Mouse (Mus musculus): ENCODE data around the gene Rhebl1. TPM values are rescaled to one million over a fixed set of nuclear protein-coding genes. Genes with fewer than 3 reads are reported as not detected.

Gene Rhebl1
- polyA plus RNA-seq, 1 experiment from 2014 or later = 16.7 TPM

- Histone ChIP-seq H3K27me3 (ENCODE audit: insufficient read depth, low read length) (no peaks in the 10 kb centered on the region), H3K4me3 (ENCODE audit: low read length) (peak overlapping the region; percentile 12; the same call in 1 of the 2 replicates), H3K27ac (ENCODE audit: low read length) (peak overlapping the region; percentile 6; the same call in 1 of the 2 replicates), H3K4me2 (replicated peaks; ENCODE audit: low read depth, low read length) (peak overlapping the region; percentile 90), H3K9me3 (ENCODE audit: low read length) (no peaks in the 10 kb centered on the region), H3K9ac (replicated peaks; ENCODE audit: low read length) (peak overlapping the region; percentile 37), H3K36me3 (ENCODE audit: insufficient read depth, low read length) (peaks cover 43% of the 10 kb centered on the region), H3K4me1 (ENCODE audit: insufficient read depth, low read length) (peaks cover 27% of the 10 kb centered on the region)
- ATAC-seq (ENCODE audit: low FRiP score, low TSS enrichment) = no peak
- WGBS = 59% methylated on average over 6 of the region's 6 CpGs
Measured at GRCm38 (mm10) chr15:98867321-98867720, 27.0 kb downstream of the Rhebl1 start.

- ATAC-seq (ENCODE audit: low FRiP score, low TSS enrichment) = no peak
- 92% methylated on average over 5 of the region's 5 CpGs for WGBS
Measured at GRCm38 (mm10) chr15:98866501-98866900, 27.8 kb downstream of the Rhebl1 start.

GRCm38 (mm10) chr15:98865771-98866170 lies 28.6 kb downstream of the Rhebl1 start:
- Histone ChIP-seq H3K27ac (ENCODE audit: low read length) (no peak overlapping the region), H3K27me3 (ENCODE audit: insufficient read depth, low read length) (no peaks in the 10 kb centered on the region)
- WGBS = 95% methylated on average over 8 of the region's 8 CpGs

More at GRCm38 (mm10) chr15:98866501-98866900, 27.8 kb downstream of the Rhebl1 start:
- H3K27ac ChIP-seq (ENCODE audit: low read length) = no peak overlapping the region
- H3K4me1 ChIP-seq (ENCODE audit: insufficient read depth, low read length) = peaks cover 27% of the 10 kb centered on the region
- H3K4me2 ChIP-seq (replicated peaks; ENCODE audit: low read depth, low read length) = no peak overlapping the region
- H3K9ac ChIP-seq (replicated peaks; ENCODE audit: low read length) = no peak overlapping the region
- no peak overlapping the region for H3K4me3 ChIP-seq (ENCODE audit: low read length)
- no peaks in the 10 kb centered on the region for H3K9me3 ChIP-seq (ENCODE audit: low read length)
- H3K27me3 ChIP-seq (ENCODE audit: insufficient read depth, low read length) = no peaks in the 10 kb centered on the region
- peaks cover 51% of the 10 kb centered on the region for H3K36me3 ChIP-seq (ENCODE audit: insufficient read depth, low read length)

GRCm38 (mm10) chr15:98864951-98865350 lies 29.4 kb downstream of the Rhebl1 start:
- H3K27me3 ChIP-seq (ENCODE audit: insufficient read depth, low read length) = no peaks in the 10 kb centered on the region
- no peak overlapping the region for H3K4me2 ChIP-seq (replicated peaks; ENCODE audit: low read depth, low read length)
- no peak for ATAC-seq (ENCODE audit: low FRiP score, low TSS enrichment)
- no peak overlapping the region for H3K4me3 ChIP-seq (ENCODE audit: low read length)
- no peak overlapping the region for H3K27ac ChIP-seq (ENCODE audit: low read length)
- 90% methylated on average over 6 of the region's 6 CpGs for WGBS
- peaks cover 60% of the 10 kb centered on the region for H3K36me3 ChIP-seq (ENCODE audit: insufficient read depth, low read length)
- H3K4me1 ChIP-seq (ENCODE audit: insufficient read depth, low read length) = peaks cover 26% of the 10 kb centered on the region
- no peaks in the 10 kb centered on the region for H3K9me3 ChIP-seq (ENCODE audit: low read length)
- H3K9ac ChIP-seq (replicated peaks; ENCODE audit: low read length) = no peak overlapping the region

More at GRCm38 (mm10) chr15:98865771-98866170, 28.6 kb downstream of the Rhebl1 start:
- Histone ChIP-seq H3K9me3 (ENCODE audit: low read length) (no peaks in the 10 kb centered on the region), H3K4me2 (replicated peaks; ENCODE audit: low read depth, low read length) (no peak overlapping the region), H3K9ac (replicated peaks; ENCODE audit: low read length) (no peak overlapping the region), H3K4me3 (ENCODE audit: low read length) (no peak overlapping the region), H3K4me1 (ENCODE audit: insufficient read depth, low read length) (peaks cover 27% of the 10 kb centered on the region), H3K36me3 (ENCODE audit: insufficient read depth, low read length) (peaks cover 58% of the 10 kb centered on the region)
- no peak for ATAC-seq (ENCODE audit: low FRiP score, low TSS enrichment)

GRCm38 (mm10) chr15:98863451-98863958 lies 30.8 kb downstream of the Rhebl1 start:
- Histone ChIP-seq H3K27me3 (ENCODE audit: insufficient read depth, low read length) (no peaks in the 10 kb centered on the region), H3K4me3 (ENCODE audit: low read length) (no peak overlapping the region), H3K4me1 (ENCODE audit: insufficient read depth, low read length) (peaks cover 11% of the 10 kb centered on the region), H3K9me3 (ENCODE audit: low read length) (no peaks in the 10 kb centered on the region), H3K4me2 (replicated peaks; ENCODE audit: low read depth, low read length) (no peak overlapping the region), H3K9ac (replicated peaks; ENCODE audit: low read length) (no peak overlapping the region), H3K27ac (ENCODE audit: low read length) (no peak overlapping the region), H3K36me3 (ENCODE audit: insufficient read depth, low read length) (peaks cover 71% of the 10 kb centered on the region)
- WGBS = 85% methylated on average over 12 of the region's 12 CpGs
- no peak for ATAC-seq (ENCODE audit: low FRiP score, low TSS enrichment)

GRCm38 (mm10) chr15:98861701-98862410 lies 32.5 kb downstream of the Rhebl1 start:
- Histone ChIP-seq H3K36me3 (ENCODE audit: insufficient read depth, low read length) (peaks cover 87% of the 10 kb centered on the region), H3K4me2 (replicated peaks; ENCODE audit: low read depth, low read length) (no peak overlapping the region), H3K27ac (ENCODE audit: low read length) (no peak overlapping the region), H3K9ac (replicated peaks; ENCODE audit: low read length) (no peak overlapping the region), H3K9me3 (ENCODE audit: low read length) (no peaks in the 10 kb centered on the region), H3K27me3 (ENCODE audit: insufficient read depth, low read length) (no peaks in the 10 kb centered on the region), H3K4me3 (ENCODE audit: low read length) (no peak overlapping the region), H3K4me1 (ENCODE audit: insufficient read depth, low read length) (no peaks in the 10 kb centered on the region)
- no peak for ATAC-seq (ENCODE audit: low FRiP score, low TSS enrichment)
- WGBS = 82% methylated on average over 21 of the region's 21 CpGs

- H3K9me3 ChIP-seq (ENCODE audit: low read length) = no peaks in the 10 kb centered on the region
- H3K4me2 ChIP-seq (replicated peaks; ENCODE audit: low read depth, low read length) = no peak overlapping the region
- ATAC-seq (ENCODE audit: low FRiP score, low TSS enrichment) = no peak
- no peak overlapping the region for H3K4me3 ChIP-seq (ENCODE audit: low read length)
- no peak overlapping the region for H3K27ac ChIP-seq (ENCODE audit: low read length)
- WGBS = 96% methylated on average over 18 of the region's 18 CpGs
- no peaks in the 10 kb centered on the region for H3K27me3 ChIP-seq (ENCODE audit: insufficient read depth, low read length)
- no peak overlapping the region for H3K9ac ChIP-seq (replicated peaks; ENCODE audit: low read length)
- no peaks in the 10 kb centered on the region for H3K4me1 ChIP-seq (ENCODE audit: insufficient read depth, low read length)
- H3K36me3 ChIP-seq (ENCODE audit: insufficient read depth, low read length) = peaks cover 89% of the 10 kb centered on the region
Measured at GRCm38 (mm10) chr15:98860921-98861320, 33.4 kb downstream of the Rhebl1 start.

GRCm38 (mm10) chr15:98859319-98860043 lies 34.9 kb downstream of the Rhebl1 start:
- H3K4me3 ChIP-seq (ENCODE audit: low read length) = no peak overlapping the region
- WGBS = 73% methylated on average over 9 of the region's 9 CpGs
- no peak overlapping the region for H3K27ac ChIP-seq (ENCODE audit: low read length)
- peaks cover 89% of the 10 kb centered on the region for H3K36me3 ChIP-seq (ENCODE audit: insufficient read depth, low read length)
- no peaks in the 10 kb centered on the region for H3K9me3 ChIP-seq (ENCODE audit: low read length)
- H3K4me1 ChIP-seq (ENCODE audit: insufficient read depth, low read length) = no peaks in the 10 kb centered on the region
- no peak overlapping the region for H3K9ac ChIP-seq (replicated peaks; ENCODE audit: low read length)
- no peaks in the 10 kb centered on the region for H3K27me3 ChIP-seq (ENCODE audit: insufficient read depth, low read length)
- H3K4me2 ChIP-seq (replicated peaks; ENCODE audit: low read depth, low read length) = no peak overlapping the region
- no peak for ATAC-seq (ENCODE audit: low FRiP score, low TSS enrichment)

- no peak overlapping the region for H3K9ac ChIP-seq (replicated peaks; ENCODE audit: low read length)
- no peak overlapping the region for H3K4me3 ChIP-seq (ENCODE audit: low read length)
- H3K9me3 ChIP-seq (ENCODE audit: low read length) = no peaks in the 10 kb centered on the region
- H3K27ac ChIP-seq (ENCODE audit: low read length) = no peak overlapping the region
- no peak for ATAC-seq (ENCODE audit: low FRiP score, low TSS enrichment)
- no peaks in the 10 kb centered on the region for H3K27me3 ChIP-seq (ENCODE audit: insufficient read depth, low read length)
- H3K4me1 ChIP-seq (ENCODE audit: insufficient read depth, low read length) = no peaks in the 10 kb centered on the region
- H3K36me3 ChIP-seq (ENCODE audit: insufficient read depth, low read length) = peaks cover 96% of the 10 kb centered on the region
- no peak overlapping the region for H3K4me2 ChIP-seq (replicated peaks; ENCODE audit: low read depth, low read length)
- 92% methylated on average over 16 of the region's 16 CpGs for WGBS
Measured at GRCm38 (mm10) chr15:98854214-98854613, 40.1 kb downstream of the Rhebl1 start.

Data from kidney, embryonic 16.5 days (tissue).